Mouse (Mus musculus): ENCODE results near the gene Mrpl53.

The Mrpl53 gene

GRCm38 (mm10) chr6:83145209-83145608, 36.4 kb downstream of the Mrpl53 start:
- no peak for DNase-seq (ENCODE audit: low spot score in 2 of 2)

GRCm38 (mm10) chr6:83145805-83146204, 37.0 kb downstream of the Mrpl53 start:
- DNase-seq (ENCODE audit: low spot score in 2 of 2): no peak

GRCm38 (mm10) chr6:83147280-83147679, 38.4 kb downstream of the Mrpl53 start:
- no peak for DNase-seq (ENCODE audit: low spot score in 2 of 2)

- DNase-seq (ENCODE audit: low spot score in 2 of 2): no peak
Observed at GRCm38 (mm10) chr6:83151721-83152120, 42.9 kb downstream of the Mrpl53 start.

GRCm38 (mm10) chr6:83153038-83153437, 44.2 kb downstream of the Mrpl53 start:
- no peak for DNase-seq (ENCODE audit: low spot score in 2 of 2)

GRCm38 (mm10) chr6:83153485-83153884, 44.6 kb downstream of the Mrpl53 start:
- DNase-seq (ENCODE audit: low spot score in 2 of 2): no peak

- DNase-seq (ENCODE audit: low spot score in 2 of 2): no peak
Observed at GRCm38 (mm10) chr6:83155552-83156238, 46.9 kb downstream of the Mrpl53 start.

GRCm38 (mm10) chr6:83156259-83156684, 47.4 kb downstream of the Mrpl53 start, which contains the start of the genes Wdr54 and 1700003E16Rik:
TSS of gene Wdr54 (minus strand) at chr6:83156397.
TSS of gene 1700003E16Rik (plus strand) at chr6:83156404.
- DNase-seq (ENCODE audit: low spot score in 2 of 2): peak; percentile 18 to 49

GRCm38 (mm10) chr6:83159456-83159855, 50.6 kb downstream of the Mrpl53 start:
- DNase-seq (ENCODE audit: low spot score in 2 of 2): peak in 1 of 2 experiments; percentile 56
